Mouse (Mus musculus) kidney, embryonic 14.5 days (tissue): ENCODE measurements around the gene Nlrc5. TPM values are rescaled to one million over a fixed set of nuclear protein-coding genes. Genes with fewer than 3 reads are reported as not detected.
"Not testable (repeated sequence)": the region's sequence is repeated elsewhere in the genome, so short reads cannot be mapped to it uniquely, and the experiment has no call there.

Source experiments
- ATAC-seq: fragments of 200-750 bp; cut with Nextera tagmentation; 2 replicates; pipeline ENCODE4 v1.8.0; 2017; ENCODE audit warnings: moderate number of reproducible peaks, mild to moderate bottlenecking, moderate TSS enrichment, moderate library complexity; ENCODE audit not compliant: low FRiP score, low TSS enrichment
- H3K27ac ChIP-seq: fragments of 300-500 bp; sonication (generic); 2 replicates; pipeline ENCODE4 v1.5.1; 2014; ENCODE audit warnings: low read depth, mild to moderate bottlenecking, low read length, moderate library complexity, mixed read lengths
- H3K27me3 ChIP-seq: fragments of 300-500 bp; sonication (generic); 2 replicates; pipeline ENCODE4 v1.6.1; 2014; ENCODE audit warnings: mild to moderate bottlenecking, low read length; ENCODE audit not compliant: control insufficient read depth, insufficient read depth
- H3K36me3 ChIP-seq: fragments of 300-500 bp; sonication (generic); 2 replicates; pipeline ENCODE4 v1.6.1; 2014; ENCODE audit warnings: low read length, mixed read lengths; ENCODE audit not compliant: control insufficient read depth, insufficient read depth
- H3K4me1 ChIP-seq: fragments of 300-500 bp; sonication (generic); 2 replicates; pipeline ENCODE4 v1.6.1; 2014; ENCODE audit warnings: low read length, mixed read lengths; ENCODE audit not compliant: control insufficient read depth, insufficient read depth
- H3K4me2 ChIP-seq: fragments of 300-500 bp; sonication (generic); replicated peaks from 2 replicates; pipeline ENCODE4 v1.6.1; 2014; ENCODE audit warnings: low read depth, mild to moderate bottlenecking, low read length
- H3K4me3 ChIP-seq: fragments of 300-500 bp; sonication (generic); 2 replicates; pipeline ENCODE4 v1.5.1; 2014; ENCODE audit warnings: mild to moderate bottlenecking, low read length
- H3K9ac ChIP-seq: fragments of 300-500 bp; sonication (generic); 2 replicates; pipeline ENCODE4 v1.6.1; 2014; ENCODE audit warnings: low read depth, mild to moderate bottlenecking, low read length, moderate library complexity
- H3K9me3 ChIP-seq: fragments of 300-500 bp; sonication (generic); 2 replicates; pipeline ENCODE4 v1.6.1; 2016; ENCODE audit warnings: low read length; ENCODE audit not compliant: control insufficient read depth
- WGBS: fragments of 180-500 bp; shearing (Covaris S2); extraction: QIAGEN DNeasy Blood & Tissue Kit; methylation state at CpG from one replicate; pipeline ENCODE4 v1.1.7; 2014; 5-methylcytosine and 5-hydroxymethylcytosine counted together
- polyA plus RNA-seq: library from polyadenylated mRNA; unstranded; fragments of >200 nt; fragmentation: Nextera tagmentation; extraction: Ambion mirVana; gene quantifications from 2 replicates; pipeline ENCODE4 v1.2.1, GENCODE M21; 2014

Gene Nlrc5
- polyA plus RNA-seq, 1 experiment from 2014 or later, result 0.70 TPM

GRCm38 (mm10) chr8:94443153-94443552 is 9.0 kb downstream of the Nlrc5 start:
- Histone ChIP-seq H3K4me1 (no peaks in the 10 kb centered on the region), H3K4me3 (no peak overlapping the region), H3K9ac (no peak overlapping the region), H3K36me3 (no peaks in the 10 kb centered on the region), H3K9me3 (no peaks in the 10 kb centered on the region), H3K4me2 (no peak overlapping the region), H3K27me3 (no peaks in the 10 kb centered on the region), H3K27ac (no peak overlapping the region)
- 74% methylated on average over 3 of the region's 3 CpGs for WGBS
- ATAC-seq, result no peak

- H3K4me2 ChIP-seq, result no peak overlapping the region
- no peak overlapping the region for H3K27ac ChIP-seq
- H3K27me3 ChIP-seq, result no peaks in the 10 kb centered on the region
- no peaks in the 10 kb centered on the region for H3K36me3 ChIP-seq
- no peaks in the 10 kb centered on the region for H3K9me3 ChIP-seq
- H3K4me1 ChIP-seq, result no peaks in the 10 kb centered on the region
- H3K4me3 ChIP-seq, result no peak overlapping the region
- no peak for ATAC-seq
- 68% methylated on average over 2 of the region's 2 CpGs for WGBS
- H3K9ac ChIP-seq, result no peak overlapping the region
Measured at GRCm38 (mm10) chr8:94444480-94444879, 10.3 kb downstream of the Nlrc5 start.

GRCm38 (mm10) chr8:94447142-94447541 is 13.0 kb downstream of the Nlrc5 start:
- no peaks in the 10 kb centered on the region for H3K27me3 ChIP-seq
- no peaks in the 10 kb centered on the region for H3K4me1 ChIP-seq
- 81% methylated on average over 3 of the region's 3 CpGs for WGBS
- H3K27ac ChIP-seq, result no peak overlapping the region
- H3K36me3 ChIP-seq, result no peaks in the 10 kb centered on the region
- no peak overlapping the region for H3K4me2 ChIP-seq
- no peak overlapping the region for H3K9ac ChIP-seq
- ATAC-seq, result no peak
- no peaks in the 10 kb centered on the region for H3K9me3 ChIP-seq
- H3K4me3 ChIP-seq, result no peak overlapping the region

GRCm38 (mm10) chr8:94447583-94448324 is 13.6 kb downstream of the Nlrc5 start:
- ATAC-seq, result no peak
- no peak overlapping the region for H3K27ac ChIP-seq
- no peak overlapping the region for H3K4me3 ChIP-seq
- H3K9ac ChIP-seq, result no peak overlapping the region
- no peaks in the 10 kb centered on the region for H3K27me3 ChIP-seq
- H3K4me1 ChIP-seq, result no peaks in the 10 kb centered on the region
- WGBS, result 75% methylated on average over 7 of the region's 7 CpGs
- no peaks in the 10 kb centered on the region for H3K9me3 ChIP-seq
- H3K36me3 ChIP-seq, result no peaks in the 10 kb centered on the region
- no peak overlapping the region for H3K4me2 ChIP-seq

GRCm38 (mm10) chr8:94452991-94453390 is 18.8 kb downstream of the Nlrc5 start:
- H3K4me1 ChIP-seq, H3K9me3 ChIP-seq, H3K27me3 ChIP-seq, ATAC-seq, H3K36me3 ChIP-seq, H3K27ac ChIP-seq, H3K4me2 ChIP-seq, H3K9ac ChIP-seq, H3K4me3 ChIP-seq: not testable (repeated sequence)
- WGBS, result 90% methylated on average over 15 of the region's 15 CpGs

- no peaks in the 10 kb centered on the region for H3K36me3 ChIP-seq
- H3K27ac ChIP-seq, result no peak overlapping the region
- H3K4me3 ChIP-seq, result no peak overlapping the region
- no peak overlapping the region for H3K9ac ChIP-seq
- 79% methylated on average over 6 of the region's 6 CpGs for WGBS
- no peaks in the 10 kb centered on the region for H3K9me3 ChIP-seq
- ATAC-seq, result no peak
- H3K4me1 ChIP-seq, result no peaks in the 10 kb centered on the region
- no peaks in the 10 kb centered on the region for H3K27me3 ChIP-seq
- no peak overlapping the region for H3K4me2 ChIP-seq
Measured at GRCm38 (mm10) chr8:94453868-94454488, 19.8 kb downstream of the Nlrc5 start.

GRCm38 (mm10) chr8:94454905-94455304 is 20.7 kb downstream of the Nlrc5 start:
- ATAC-seq, result no peak

GRCm38 (mm10) chr8:94456071-94456470 is 21.9 kb downstream of the Nlrc5 start:
- H3K9me3 ChIP-seq, result no peaks in the 10 kb centered on the region
- no peak overlapping the region for H3K4me2 ChIP-seq
- H3K27ac ChIP-seq, result no peak overlapping the region
- H3K4me1 ChIP-seq, result no peaks in the 10 kb centered on the region
- H3K27me3 ChIP-seq, result no peaks in the 10 kb centered on the region
- H3K4me3 ChIP-seq, result no peak overlapping the region
- no peak overlapping the region for H3K9ac ChIP-seq
- ATAC-seq, result no peak
- WGBS, result 81% methylated on average over 5 of the region's 5 CpGs
- H3K36me3 ChIP-seq, result no peaks in the 10 kb centered on the region

More at GRCm38 (mm10) chr8:94454905-94455304, 20.7 kb downstream of the Nlrc5 start:
- WGBS, result 82% methylated on average over 5 of the region's 5 CpGs
- Histone ChIP-seq H3K27me3 (no peaks in the 10 kb centered on the region), H3K4me3 (no peak overlapping the region), H3K9ac (no peak overlapping the region), H3K27ac (no peak overlapping the region), H3K9me3 (no peaks in the 10 kb centered on the region), H3K4me2 (no peak overlapping the region), H3K4me1 (no peaks in the 10 kb centered on the region), H3K36me3 (no peaks in the 10 kb centered on the region)

- WGBS, result 71% methylated on average over 2 of the region's 2 CpGs
- no peaks in the 10 kb centered on the region for H3K36me3 ChIP-seq
- no peaks in the 10 kb centered on the region for H3K4me1 ChIP-seq
- no peak for ATAC-seq
- no peak overlapping the region for H3K9ac ChIP-seq
- no peak overlapping the region for H3K4me2 ChIP-seq
- no peaks in the 10 kb centered on the region for H3K9me3 ChIP-seq
- no peaks in the 10 kb centered on the region for H3K27me3 ChIP-seq
- H3K4me3 ChIP-seq, result no peak overlapping the region
- H3K27ac ChIP-seq, result no peak overlapping the region
Measured at GRCm38 (mm10) chr8:94458567-94458966, 24.4 kb downstream of the Nlrc5 start.
